Mouse (Mus musculus) lung, postnatal 0 days (tissue): Measurements from ENCODE around the gene Cd164.

Experiments used
- CTCF ChIP-seq: IDR thresholded peaks from 2 replicates; pipeline ENCODE4 v1.5.1; 2016; ENCODE audit warnings: antibody characterized with exemption, mild to moderate bottlenecking
- EP300 ChIP-seq: IDR thresholded peaks from 2 replicates; pipeline ENCODE4 v1.6.1; 2016; ENCODE audit warnings: antibody characterized with exemption, mild to moderate bottlenecking, control low read depth

- TF ChIP-seq EP300 (no peak), CTCF (peak; percentile 78)
Measured at GRCm38 (mm10) chr10:41518508-41518980, 670 bp upstream of the Cd164 start.
